Mouse (Mus musculus): ENCODE data around the gene Nsrp1. TPM values are rescaled to one million over a fixed set of nuclear protein-coding genes. Genes with fewer than 3 reads are reported as not detected.
A peak's percentile ranks its signal among the peaks of the same experiment; 100 is the strongest.

Nsrp1 gene
- polyA plus RNA-seq, 1 experiment from 2014 or later = 58.5 TPM

- no peak within 1 kb of the TSS for H3K9ac ChIP-seq (replicated peaks; ENCODE audit: low read depth)
- peaks cover 6% of the 10 kb centered on the region for H3K27me3 ChIP-seq (replicated peaks; ENCODE audit: insufficient read depth, low read length)
- TF ChIP-seq CTCF (IDR thresholded peaks at IDR 0.05) = no peak
- TF ChIP-seq EP300 (IDR thresholded peaks at IDR 0.05) = no peak
- no peak within 1 kb of the TSS for H3K27ac ChIP-seq (ENCODE audit: low read length)
- H3K9me3 ChIP-seq (ENCODE audit: low read length) = no peaks in the 10 kb centered on the region
- ATAC-seq = no peak
- no peaks in the 10 kb centered on the region for H3K36me3 ChIP-seq (ENCODE audit: insufficient read depth, low read length)
- under 1% methylated on average over 39 of the region's 52 CpGs for WGBS
- peak within 1 kb of the TSS; percentile 43 for H3K4me3 ChIP-seq (ENCODE audit: low read depth, low read length)
- peak; percentile 31 for DNase-seq (ENCODE audit: low spot score)
- peak within 1 kb of the TSS; percentile 77 for H3K4me2 ChIP-seq (replicated peaks; ENCODE audit: low read depth, low read length)
- H3K4me1 ChIP-seq (ENCODE audit: insufficient read depth, low read depth, low read length) = no peaks in the 10 kb centered on the region
These were observed 80.1 kb downstream of the Nsrp1 start, which contains the start of gene Slc6a4 for GRCm38 (mm10) chr11:76997916-76998704. Gene Slc6a4 (plus strand): TSS chr11:76998603.

- Histone ChIP-seq H3K9me3 (ENCODE audit: low read length) (no peaks in the 10 kb centered on the region), H3K4me3 (ENCODE audit: low read depth, low read length) (peak overlapping the region; percentile 43), H3K27me3 (replicated peaks; ENCODE audit: insufficient read depth, low read length) (peaks cover 6% of the 10 kb centered on the region), H3K4me2 (replicated peaks; ENCODE audit: low read depth, low read length) (peak overlapping the region; percentile 77), H3K9ac (replicated peaks; ENCODE audit: low read depth) (no peak overlapping the region), H3K4me1 (ENCODE audit: insufficient read depth, low read depth, low read length) (no peaks in the 10 kb centered on the region), H3K27ac (ENCODE audit: low read length) (no peak overlapping the region), H3K36me3 (ENCODE audit: insufficient read depth, low read length) (no peaks in the 10 kb centered on the region)
- ATAC-seq (peak; percentile 77), DNase-seq (ENCODE audit: low spot score) (peak; percentile 77)
- under 1% methylated on average over 21 of the region's 21 CpGs for WGBS
- peak; percentile 96 for TF ChIP-seq CTCF (IDR thresholded peaks at IDR 0.05)
- no peak for TF ChIP-seq EP300 (IDR thresholded peaks at IDR 0.05)
These were observed 80.9 kb downstream of the Nsrp1 start for GRCm38 (mm10) chr11:76997305-76997704.

- no peak for TF ChIP-seq EP300 (IDR thresholded peaks at IDR 0.05)
- no peak for TF ChIP-seq CTCF (IDR thresholded peaks at IDR 0.05)
- H3K36me3 ChIP-seq (ENCODE audit: insufficient read depth, low read length) = no peaks in the 10 kb centered on the region
- 37% methylated on average over 20 of the region's 20 CpGs for WGBS
- no peak overlapping the region for H3K9ac ChIP-seq (replicated peaks; ENCODE audit: low read depth)
- H3K4me2 ChIP-seq (replicated peaks; ENCODE audit: low read depth, low read length) = peak overlapping the region; percentile 25; the same call in 1 of the 2 replicates
- H3K4me1 ChIP-seq (ENCODE audit: insufficient read depth, low read depth, low read length) = no peaks in the 10 kb centered on the region
- ATAC-seq = peak; percentile 46
- H3K27me3 ChIP-seq (replicated peaks; ENCODE audit: insufficient read depth, low read length) = peaks cover 6% of the 10 kb centered on the region
- H3K27ac ChIP-seq (ENCODE audit: low read length) = no peak overlapping the region
- no peaks in the 10 kb centered on the region for H3K9me3 ChIP-seq (ENCODE audit: low read length)
- no peak overlapping the region for H3K4me3 ChIP-seq (ENCODE audit: low read depth, low read length)
- DNase-seq (ENCODE audit: low spot score) = peak; percentile 25
These were observed 82.1 kb downstream of the Nsrp1 start for GRCm38 (mm10) chr11:76995966-76996672.

MicroRNA genes within 50 kb of the gene (microRNA counts, 519-probe panel; counts per million panel counts)
- microRNA mmu-miR-423-3p = 4,401 counts per million, percentile 47 among the panel's probes with 10 or more counts
- microRNA mmu-miR-423-5p = 4,089 counts per million, percentile 40 among the panel's probes with 10 or more counts

Small RNA genes lying within 50 kb of the gene (microRNA-seq; reads per million reads assigned to microRNA genes)
- gene Mir423 = 2,418 reads per million, percentile 85 among the genes with 10 or more reads in this experiment

Other genes starting within 250 kb of the Nsrp1 start
- 15.7 and 16.7 TPM in 2 replicates for gene Cpd, start 231.4 kb downstream of the Nsrp1 start, polyA plus RNA-seq (2015; fragmentation: Nextera tagmentation; extraction: Ambion mirVana)
- 0.29 and 0.44 TPM in 2 replicates for gene Tmigd1, start 176.3 kb downstream of the Nsrp1 start, polyA plus RNA-seq (2015; fragmentation: Nextera tagmentation; extraction: Ambion mirVana)
- 90.2 and 98.7 TPM in 2 replicates for gene Blmh, start 153.6 kb downstream of the Nsrp1 start, polyA plus RNA-seq (2015; fragmentation: Nextera tagmentation; extraction: Ambion mirVana)
- gene Slc6a4, start 79.8 kb downstream of the Nsrp1 start, polyA plus RNA-seq (2015; fragmentation: Nextera tagmentation; extraction: Ambion mirVana) = 1.8 and 2.4 TPM in 2 replicates
- gene Efcab5, start 110.5 kb upstream of the Nsrp1 start, polyA plus RNA-seq (2015; fragmentation: Nextera tagmentation; extraction: Ambion mirVana) = 0.26 and 0.31 TPM in 2 replicates
- gene Ssh2, start 137.9 kb upstream of the Nsrp1 start, polyA plus RNA-seq (2015; fragmentation: Nextera tagmentation; extraction: Ambion mirVana) = 13.2 TPM in 2 replicates